Mouse (Mus musculus): ENCODE measurements around the gene Trnt1. TPM values are rescaled to one million over a fixed set of nuclear protein-coding genes. Genes with fewer than 3 reads are reported as not detected.

Trnt1 gene
- polyA plus RNA-seq, 1 experiment from 2014 or later, result 24.4 TPM

GRCm38 (mm10) chr6:106799333-106800226 lies 30.7 kb downstream of the Trnt1 start, which contains the start of gene Crbn:
Crbn (minus strand) TSS chr6:106800077.
- under 1% methylated on average over 52 of the region's 57 CpGs for WGBS (ENCODE audit: insufficient replicate concordance)
- ATAC-seq (ENCODE audit: low read depth), result peak; percentile 94
- Histone ChIP-seq H3K36me3 (ENCODE audit: control insufficient read depth, insufficient read depth) (peaks cover 5% of the 10 kb centered on the region; the same call in 1 of the 2 replicates), H3K9ac (ENCODE audit: low read depth, low read length) (peak within 1 kb of the TSS; percentile 84), H3K9me3 (replicated peaks; ENCODE audit: control insufficient read depth, low read length) (no peaks in the 10 kb centered on the region), H3K4me3 (ENCODE audit: low read depth, low read length) (peak within 1 kb of the TSS; percentile 91), H3K4me2 (ENCODE audit: low read depth, low read length) (peak within 1 kb of the TSS; percentile 69), H3K27me3 (ENCODE audit: control insufficient read depth, insufficient read depth, low read depth, low read length) (no peaks in the 10 kb centered on the region), H3K4me1 (ENCODE audit: control insufficient read depth, low read depth, low read length) (peaks cover 9% of the 10 kb centered on the region), H3K27ac (ENCODE audit: low read length) (peak within 1 kb of the TSS; percentile 61)

GRCm38 (mm10) chr6:106800227-106800557 lies 31.3 kb downstream of the Trnt1 start:
- Histone ChIP-seq H3K9me3 (replicated peaks; ENCODE audit: control insufficient read depth, low read length) (no peaks in the 10 kb centered on the region), H3K4me2 (ENCODE audit: low read depth, low read length) (peak overlapping the region; percentile 34; the same call in 1 of the 2 replicates), H3K4me3 (ENCODE audit: low read depth, low read length) (peak overlapping the region; percentile 91), H3K36me3 (ENCODE audit: control insufficient read depth, insufficient read depth) (no peaks in the 10 kb centered on the region), H3K9ac (ENCODE audit: low read depth, low read length) (no peak overlapping the region), H3K27ac (ENCODE audit: low read length) (no peak overlapping the region), H3K4me1 (ENCODE audit: control insufficient read depth, low read depth, low read length) (peaks cover 9% of the 10 kb centered on the region), H3K27me3 (ENCODE audit: control insufficient read depth, insufficient read depth, low read depth, low read length) (no peaks in the 10 kb centered on the region)
- peak; percentile 1; the same call in 1 of the 2 replicates for ATAC-seq (ENCODE audit: low read depth)
- WGBS (ENCODE audit: insufficient replicate concordance), result 43% methylated on average over 5 of the region's 5 CpGs

- H3K4me1 ChIP-seq (ENCODE audit: control insufficient read depth, low read depth, low read length), result no peaks in the 10 kb centered on the region
- H3K27me3 ChIP-seq (ENCODE audit: control insufficient read depth, insufficient read depth, low read depth, low read length), result no peaks in the 10 kb centered on the region
- H3K9ac ChIP-seq (ENCODE audit: low read depth, low read length), result no peak overlapping the region
- no peak overlapping the region for H3K27ac ChIP-seq (ENCODE audit: low read length)
- H3K4me2 ChIP-seq (ENCODE audit: low read depth, low read length), result no peak overlapping the region
- no peak overlapping the region for H3K4me3 ChIP-seq (ENCODE audit: low read depth, low read length)
- 16% methylated on average over 2 of the region's 2 CpGs for WGBS (ENCODE audit: insufficient replicate concordance)
- no peaks in the 10 kb centered on the region for H3K36me3 ChIP-seq (ENCODE audit: control insufficient read depth, insufficient read depth)
- no peak for ATAC-seq (ENCODE audit: low read depth)
- H3K9me3 ChIP-seq (replicated peaks; ENCODE audit: control insufficient read depth, low read length), result no peaks in the 10 kb centered on the region
Observed at GRCm38 (mm10) chr6:106804904-106805303, 36.0 kb downstream of the Trnt1 start.

GRCm38 (mm10) chr6:106809161-106809560 lies 40.2 kb downstream of the Trnt1 start:
- WGBS (ENCODE audit: insufficient replicate concordance), result 50% methylated on average over 2 of the region's 2 CpGs
- no peaks in the 10 kb centered on the region for H3K27me3 ChIP-seq (ENCODE audit: control insufficient read depth, insufficient read depth, low read depth, low read length)
- no peak overlapping the region for H3K27ac ChIP-seq (ENCODE audit: low read length)
- no peak overlapping the region for H3K4me3 ChIP-seq (ENCODE audit: low read depth, low read length)
- no peaks in the 10 kb centered on the region for H3K4me1 ChIP-seq (ENCODE audit: control insufficient read depth, low read depth, low read length)
- no peak for ATAC-seq (ENCODE audit: low read depth)
- H3K36me3 ChIP-seq (ENCODE audit: control insufficient read depth, insufficient read depth), result no peaks in the 10 kb centered on the region
- H3K9me3 ChIP-seq (replicated peaks; ENCODE audit: control insufficient read depth, low read length), result no peaks in the 10 kb centered on the region
- H3K4me2 ChIP-seq (ENCODE audit: low read depth, low read length), result no peak overlapping the region
- no peak overlapping the region for H3K9ac ChIP-seq (ENCODE audit: low read depth, low read length)

GRCm38 (mm10) chr6:106810686-106811085 lies 41.8 kb downstream of the Trnt1 start:
- no peaks in the 10 kb centered on the region for H3K36me3 ChIP-seq (ENCODE audit: control insufficient read depth, insufficient read depth)
- no peak overlapping the region for H3K4me2 ChIP-seq (ENCODE audit: low read depth, low read length)
- no peaks in the 10 kb centered on the region for H3K9me3 ChIP-seq (replicated peaks; ENCODE audit: control insufficient read depth, low read length)
- H3K27ac ChIP-seq (ENCODE audit: low read length), result no peak overlapping the region
- no peaks in the 10 kb centered on the region for H3K4me1 ChIP-seq (ENCODE audit: control insufficient read depth, low read depth, low read length)
- no peaks in the 10 kb centered on the region for H3K27me3 ChIP-seq (ENCODE audit: control insufficient read depth, insufficient read depth, low read depth, low read length)
- no peak overlapping the region for H3K9ac ChIP-seq (ENCODE audit: low read depth, low read length)
- WGBS (ENCODE audit: insufficient replicate concordance), result 70% methylated on average over 3 of the region's 3 CpGs
- no peak for ATAC-seq (ENCODE audit: low read depth)
- H3K4me3 ChIP-seq (ENCODE audit: low read depth, low read length), result no peak overlapping the region

GRCm38 (mm10) chr6:106819246-106819645 lies 50.3 kb downstream of the Trnt1 start:
- no peaks in the 10 kb centered on the region for H3K4me1 ChIP-seq (ENCODE audit: control insufficient read depth, low read depth, low read length)
- no peak overlapping the region for H3K27ac ChIP-seq (ENCODE audit: low read length)
- no peaks in the 10 kb centered on the region for H3K27me3 ChIP-seq (ENCODE audit: control insufficient read depth, insufficient read depth, low read depth, low read length)
- H3K4me3 ChIP-seq (ENCODE audit: low read depth, low read length), result no peak overlapping the region
- no peak overlapping the region for H3K4me2 ChIP-seq (ENCODE audit: low read depth, low read length)
- H3K36me3 ChIP-seq (ENCODE audit: control insufficient read depth, insufficient read depth), result no peaks in the 10 kb centered on the region
- no peaks in the 10 kb centered on the region for H3K9me3 ChIP-seq (replicated peaks; ENCODE audit: control insufficient read depth, low read length)
- no peak for ATAC-seq (ENCODE audit: low read depth)
- no peak overlapping the region for H3K9ac ChIP-seq (ENCODE audit: low read depth, low read length)

GRCm38 (mm10) chr6:106819906-106820305 lies 51.0 kb downstream of the Trnt1 start:
- Histone ChIP-seq H3K9me3 (replicated peaks; ENCODE audit: control insufficient read depth, low read length) (no peaks in the 10 kb centered on the region), H3K4me2 (ENCODE audit: low read depth, low read length) (no peak overlapping the region), H3K9ac (ENCODE audit: low read depth, low read length) (no peak overlapping the region), H3K4me3 (ENCODE audit: low read depth, low read length) (no peak overlapping the region), H3K27ac (ENCODE audit: low read length) (no peak overlapping the region), H3K4me1 (ENCODE audit: control insufficient read depth, low read depth, low read length) (no peaks in the 10 kb centered on the region), H3K27me3 (ENCODE audit: control insufficient read depth, insufficient read depth, low read depth, low read length) (no peaks in the 10 kb centered on the region), H3K36me3 (ENCODE audit: control insufficient read depth, insufficient read depth) (no peaks in the 10 kb centered on the region)
- ATAC-seq (ENCODE audit: low read depth), result no peak
- WGBS (ENCODE audit: insufficient replicate concordance), result 49% methylated on average over 3 of the region's 3 CpGs

- Histone ChIP-seq H3K4me3 (ENCODE audit: low read depth, low read length) (no peak overlapping the region), H3K9me3 (replicated peaks; ENCODE audit: control insufficient read depth, low read length) (no peaks in the 10 kb centered on the region), H3K36me3 (ENCODE audit: control insufficient read depth, insufficient read depth) (no peaks in the 10 kb centered on the region), H3K4me1 (ENCODE audit: control insufficient read depth, low read depth, low read length) (no peaks in the 10 kb centered on the region), H3K9ac (ENCODE audit: low read depth, low read length) (no peak overlapping the region), H3K27me3 (ENCODE audit: control insufficient read depth, insufficient read depth, low read depth, low read length) (no peaks in the 10 kb centered on the region), H3K4me2 (ENCODE audit: low read depth, low read length) (no peak overlapping the region), H3K27ac (ENCODE audit: low read length) (no peak overlapping the region)
- no peak for ATAC-seq (ENCODE audit: low read depth)
Observed at GRCm38 (mm10) chr6:106820566-106820965, 51.6 kb downstream of the Trnt1 start.

GRCm38 (mm10) chr6:106822329-106822728 lies 53.4 kb downstream of the Trnt1 start:
- no peaks in the 10 kb centered on the region for H3K27me3 ChIP-seq (ENCODE audit: control insufficient read depth, insufficient read depth, low read depth, low read length)
- H3K4me1 ChIP-seq (ENCODE audit: control insufficient read depth, low read depth, low read length), result no peaks in the 10 kb centered on the region
- H3K36me3 ChIP-seq (ENCODE audit: control insufficient read depth, insufficient read depth), result no peaks in the 10 kb centered on the region
- WGBS (ENCODE audit: insufficient replicate concordance), result 32% methylated on average over 1 of the region's 1 CpGs
- H3K9me3 ChIP-seq (replicated peaks; ENCODE audit: control insufficient read depth, low read length), result no peaks in the 10 kb centered on the region
- no peak overlapping the region for H3K4me3 ChIP-seq (ENCODE audit: low read depth, low read length)
- H3K4me2 ChIP-seq (ENCODE audit: low read depth, low read length), result no peak overlapping the region
- no peak overlapping the region for H3K9ac ChIP-seq (ENCODE audit: low read depth, low read length)
- no peak for ATAC-seq (ENCODE audit: low read depth)
- H3K27ac ChIP-seq (ENCODE audit: low read length), result no peak overlapping the region
